Mouse (Mus musculus) mesoderm, embryonic 11.5 days (tissue): ENCODE measurements around the gene Myog.
A peak's percentile ranks its signal among the peaks of the same experiment; 100 is the strongest.

ENCODE experiments used
- DNase-seq: peaks from one replicate; pipeline ENCODE4 v3.0.0-alpha.2; 2012; ENCODE audit warnings: low read depth, low spot score

Gene Myog

GRCm38 (mm10) chr1:134322591-134322990 lies 32.8 kb downstream of the Myog start:
- DNase-seq: no peak

- DNase-seq: no peak
Measured at GRCm38 (mm10) chr1:134326841-134327346, 37.1 kb downstream of the Myog start.

GRCm38 (mm10) chr1:134331879-134332635 lies 42.3 kb downstream of the Myog start:
- DNase-seq: peak; percentile 80

- DNase-seq: no peak
Measured at GRCm38 (mm10) chr1:134332770-134333271, 43.0 kb downstream of the Myog start, which contains the start of gene Ppfia4. Ppfia4 (minus strand) TSS chr1:134332928.

- no peak for DNase-seq
Measured at GRCm38 (mm10) chr1:134333371-134334110, 43.8 kb downstream of the Myog start.

- DNase-seq: no peak
Measured at GRCm38 (mm10) chr1:134334111-134334827, 44.5 kb downstream of the Myog start.

- no peak for DNase-seq
Measured at GRCm38 (mm10) chr1:134335211-134335923, 45.6 kb downstream of the Myog start.

GRCm38 (mm10) chr1:134335924-134336810 lies 46.4 kb downstream of the Myog start:
- no peak for DNase-seq

- no peak for DNase-seq
Measured at GRCm38 (mm10) chr1:134336958-134337710, 47.3 kb downstream of the Myog start.

GRCm38 (mm10) chr1:134339162-134339561 lies 49.4 kb downstream of the Myog start:
- no peak for DNase-seq

GRCm38 (mm10) chr1:134339757-134340619 lies 50.2 kb downstream of the Myog start:
- no peak for DNase-seq

GRCm38 (mm10) chr1:134341641-134342277 lies 52.0 kb downstream of the Myog start:
- no peak for DNase-seq
